Mouse (Mus musculus): ENCODE results near the gene Gm13289.
"Not testable (repeated sequence)": the region's sequence is repeated elsewhere in the genome, so short reads cannot be mapped to it uniquely, and the experiment has no call there.

The Gm13289 gene

DNA sequence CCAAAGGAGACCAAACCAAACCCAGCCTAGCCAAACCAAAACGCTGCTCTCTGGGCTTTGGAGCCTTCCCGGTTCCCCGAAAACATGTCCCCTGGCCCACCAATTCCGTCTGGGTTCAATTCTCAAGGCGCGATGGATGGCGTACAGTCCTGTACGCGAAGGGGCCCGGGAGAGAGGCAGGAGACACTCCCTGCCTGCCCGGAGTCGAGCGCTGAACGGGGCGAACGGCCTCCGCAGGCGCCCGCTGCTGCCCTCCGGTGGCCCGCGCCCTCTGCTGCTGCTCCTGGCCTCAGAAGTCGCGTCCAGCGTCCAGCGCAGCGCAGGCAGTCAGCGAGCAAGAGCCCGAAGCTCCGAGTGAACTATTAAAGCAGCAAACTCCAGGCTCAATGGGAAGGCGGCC, 5.6 kb downstream of the Gm13289 start:
- not testable (repeated sequence) for DNase-seq (ENCODE audit: low read depth)

GRCm38 (mm10) chr4:88785409-88785808, 8.7 kb downstream of the Gm13289 start, which contains the start of gene Gm13276:
Gene Gm13276, plus strand, starts transcription at chr4:88785709.
- DNase-seq (ENCODE audit: low read depth) = not testable (repeated sequence)

- DNase-seq (ENCODE audit: low read depth) = not testable (repeated sequence)
These were observed 11.7 kb downstream of the Gm13289 start, which contains the start of gene Gm13277 for GRCm38 (mm10) chr4:88788402-88788801. Gene Gm13277, plus strand, starts transcription at chr4:88788632.

DNA sequence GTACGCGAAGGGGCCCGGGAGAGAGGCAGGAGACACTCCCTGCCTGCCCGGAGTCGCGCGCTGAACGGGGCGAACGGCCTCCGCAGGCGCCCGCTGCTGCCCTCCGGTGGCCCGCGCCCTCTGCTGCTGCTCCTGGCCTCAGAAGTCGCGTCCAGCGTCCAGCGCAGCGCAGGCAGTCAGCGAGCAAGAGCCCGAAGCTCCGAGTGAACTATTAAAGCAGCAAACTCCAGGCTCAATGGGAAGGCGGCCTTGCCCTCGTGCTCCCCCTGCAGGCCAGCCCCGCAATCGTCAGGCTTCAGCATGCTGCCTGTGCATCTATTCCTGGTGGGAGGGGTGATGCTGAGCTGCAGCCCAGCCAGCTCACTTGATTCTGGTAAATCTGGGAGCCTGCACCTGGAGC, 14.5 kb downstream of the Gm13289 start, which contains the start of gene Gm13278:
Gene Gm13278, plus strand, starts transcription at position 301 of the 400 bp plus-strand sequence.
- DNase-seq (ENCODE audit: low read depth) = not testable (repeated sequence)

- not testable (repeated sequence) for DNase-seq (ENCODE audit: low read depth)
These were observed 17.4 kb downstream of the Gm13289 start, which contains the start of gene Gm13275 for GRCm38 (mm10) chr4:88793936-88794675. Gene Gm13275, plus strand, starts transcription at chr4:88794487.

- DNase-seq (ENCODE audit: low read depth) = not testable (repeated sequence)
These were observed 20.4 kb downstream of the Gm13289 start, which contains the start of gene Gm13279 for GRCm38 (mm10) chr4:88797097-88797496. Gene Gm13279, plus strand, starts transcription at chr4:88797397.

GRCm38 (mm10) chr4:88799365-88799764, 22.6 kb downstream of the Gm13289 start, which contains the start of gene Gm13285:
Gene Gm13285, plus strand, starts transcription at chr4:88799665.
- not testable (repeated sequence) for DNase-seq (ENCODE audit: low read depth)

DNA sequence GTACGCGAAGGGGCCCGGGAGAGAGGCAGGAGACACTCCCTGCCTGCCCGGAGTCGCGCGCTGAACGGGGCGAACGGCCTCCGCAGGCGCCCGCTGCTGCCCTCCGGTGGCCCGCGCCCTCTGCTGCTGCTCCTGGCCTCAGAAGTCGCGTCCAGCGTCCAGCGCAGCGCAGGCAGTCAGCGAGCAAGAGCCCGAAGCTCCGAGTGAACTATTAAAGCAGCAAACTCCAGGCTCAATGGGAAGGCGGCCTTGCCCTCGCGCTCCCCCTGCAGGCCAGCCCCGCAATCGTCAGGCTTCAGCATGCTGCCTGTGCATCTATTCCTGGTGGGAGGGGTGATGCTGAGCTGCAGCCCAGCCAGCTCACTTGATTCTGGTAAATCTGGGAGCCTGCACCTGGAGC, 26.2 kb downstream of the Gm13289 start, which contains the start of gene Gm13287:
Gene Gm13287, plus strand, starts transcription at position 301 of the 400 bp plus-strand sequence.
- DNase-seq (ENCODE audit: low read depth) = not testable (repeated sequence)

GRCm38 (mm10) chr4:88805231-88805630, 28.5 kb downstream of the Gm13289 start, which contains the start of gene Gm13288:
Gene Gm13288, plus strand, starts transcription at chr4:88805531.
- DNase-seq (ENCODE audit: low read depth) = not testable (repeated sequence)

DNA sequence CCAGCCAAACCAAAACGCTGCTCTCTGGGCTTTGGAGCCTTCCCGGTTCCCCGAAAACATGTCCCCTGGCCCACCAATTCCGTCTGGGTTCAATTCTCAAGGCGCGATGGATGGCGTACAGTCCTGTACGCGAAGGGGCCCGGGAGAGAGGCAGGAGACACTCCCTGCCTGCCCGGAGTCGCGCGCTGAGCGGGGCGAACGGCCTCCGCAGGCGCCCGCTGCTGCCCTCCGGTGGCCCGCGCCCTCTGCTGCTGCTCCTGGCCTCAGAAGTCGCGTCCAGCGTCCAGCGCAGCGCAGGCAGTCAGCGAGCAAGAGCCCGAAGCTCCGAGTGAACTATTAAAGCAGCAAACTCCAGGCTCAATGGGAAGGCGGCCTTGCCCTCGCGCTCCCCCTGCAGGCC, 29.0 kb downstream of the Gm13289 start:
- not testable (repeated sequence) for DNase-seq (ENCODE audit: low read depth)

GRCm38 (mm10) chr4:88815928-88816327, 39.2 kb downstream of the Gm13289 start, which contains the start of gene Ifna7:
Gene Ifna7, plus strand, starts transcription at chr4:88816228.
- DNase-seq (ENCODE audit: low read depth) = no peak

GRCm38 (mm10) chr4:88819659-88820058, 42.9 kb downstream of the Gm13289 start, which contains the start of gene Ifna11:
Gene Ifna11, plus strand, starts transcription at chr4:88819959.
- DNase-seq (ENCODE audit: low read depth) = no peak

- no peak for DNase-seq (ENCODE audit: low read depth)
These were observed 46.3 kb downstream of the Gm13289 start for GRCm38 (mm10) chr4:88822995-88823394.
